Mouse (Mus musculus) T-helper 2 cell (primary cell): ENCODE results near the gene Zbtb24.

Experiments
- in situ Hi-C: fragments of 300-600 bp; cut with MboI, MseI; formaldehyde crosslinking; loops from one replicate; pipeline ENCODE4 v1.15.1; 2025; ENCODE audit warnings: high pct_unique_total_duplicates

Gene Zbtb24

GRCm38 (mm10) chr10:41464401-41464955, 14.3 kb downstream of the Zbtb24 start:
- in situ Hi-C loops: no loop called here

- in situ Hi-C loops: no loop called here
These were observed 17.1 kb downstream of the Zbtb24 start for GRCm38 (mm10) chr10:41467325-41467724.

DNA sequence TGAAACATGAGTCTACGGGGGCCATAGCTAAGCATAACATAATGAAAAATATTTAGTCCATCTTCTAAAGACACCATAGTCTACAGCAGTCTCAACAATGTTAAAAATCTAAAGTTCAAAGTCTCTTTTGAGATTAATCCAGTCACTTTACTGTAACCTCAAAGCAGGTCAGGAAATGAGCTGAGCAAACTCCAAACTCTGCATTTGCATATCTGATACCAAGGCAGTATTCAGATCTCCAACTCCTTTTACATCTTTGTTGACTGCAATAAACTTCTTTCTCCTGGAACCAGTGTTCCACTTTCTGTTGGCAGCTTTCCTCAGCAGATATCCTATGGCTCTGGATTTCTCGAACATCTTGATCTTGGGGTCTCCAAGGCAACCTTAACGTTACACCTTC, 20.5 kb downstream of the Zbtb24 start:
- in situ Hi-C loops: no loop called here

- in situ Hi-C loops: no loop called here
These were observed 22.4 kb downstream of the Zbtb24 start for GRCm38 (mm10) chr10:41472534-41472933.

DNA sequence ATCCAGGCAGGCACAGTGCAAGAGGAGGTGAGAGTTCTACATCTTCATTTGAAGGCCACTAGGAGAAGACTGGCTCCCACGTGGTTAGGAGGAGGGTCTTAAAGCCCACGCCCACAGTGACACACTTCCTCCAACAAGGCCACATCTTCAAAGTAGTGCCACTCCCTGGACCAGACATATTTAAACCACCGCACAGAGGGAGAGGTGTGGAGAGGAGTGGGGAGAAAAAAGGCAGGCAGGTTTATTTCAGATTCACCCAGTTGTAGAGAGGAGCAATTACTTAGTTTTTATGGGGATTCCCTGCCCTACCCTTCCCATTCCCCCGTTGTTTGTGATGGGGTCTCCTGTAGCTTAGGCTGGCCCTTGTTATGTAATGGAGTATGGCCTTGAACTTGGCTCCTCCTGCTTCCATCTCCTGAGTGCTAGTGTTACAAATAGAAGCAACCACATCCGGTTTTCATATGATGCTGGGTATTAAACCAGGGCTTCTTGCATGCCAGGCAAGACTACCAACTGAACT, 22.8 kb downstream of the Zbtb24 start:
- in situ Hi-C loops: no loop called here

DNA sequence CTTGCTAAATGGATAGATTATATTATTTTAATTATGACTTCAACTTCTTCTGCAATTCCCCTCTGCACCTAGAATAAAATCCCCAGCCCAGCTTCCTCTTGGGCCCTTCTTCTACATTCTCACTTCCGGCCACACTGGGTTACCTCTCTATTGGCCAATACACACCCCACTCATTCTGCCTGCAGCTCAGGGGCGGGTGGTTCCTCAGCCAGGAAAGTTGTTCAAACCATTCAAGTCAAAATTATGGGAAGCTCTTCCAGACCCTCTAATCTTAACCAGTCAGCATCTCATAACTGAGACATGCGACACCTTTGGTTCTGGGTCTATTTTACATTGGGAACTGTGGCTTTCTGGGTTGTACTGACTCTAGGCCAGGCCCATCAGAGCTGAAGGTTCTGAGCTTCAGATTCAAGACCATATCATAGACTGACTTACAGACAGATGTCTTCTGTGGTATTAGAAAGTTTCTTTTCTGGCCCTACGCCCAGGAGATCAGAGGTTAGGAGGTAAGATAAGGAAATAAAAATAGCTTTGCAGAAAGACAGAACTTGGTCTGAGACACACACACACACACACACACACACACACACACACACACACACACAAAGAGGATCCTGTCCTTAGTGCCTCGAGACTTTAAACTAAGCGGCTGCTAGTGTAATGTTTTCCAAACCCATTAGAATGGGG, 23.7 kb downstream of the Zbtb24 start:
- in situ Hi-C loops: no loop called here

- in situ Hi-C loops: loop anchor here (25.0 kb wide), 1 partner anchor 787 kb away; no protein-coding TSS in a partner anchor
These were observed 24.8 kb downstream of the Zbtb24 start for GRCm38 (mm10) chr10:41474981-41475391.

DNA sequence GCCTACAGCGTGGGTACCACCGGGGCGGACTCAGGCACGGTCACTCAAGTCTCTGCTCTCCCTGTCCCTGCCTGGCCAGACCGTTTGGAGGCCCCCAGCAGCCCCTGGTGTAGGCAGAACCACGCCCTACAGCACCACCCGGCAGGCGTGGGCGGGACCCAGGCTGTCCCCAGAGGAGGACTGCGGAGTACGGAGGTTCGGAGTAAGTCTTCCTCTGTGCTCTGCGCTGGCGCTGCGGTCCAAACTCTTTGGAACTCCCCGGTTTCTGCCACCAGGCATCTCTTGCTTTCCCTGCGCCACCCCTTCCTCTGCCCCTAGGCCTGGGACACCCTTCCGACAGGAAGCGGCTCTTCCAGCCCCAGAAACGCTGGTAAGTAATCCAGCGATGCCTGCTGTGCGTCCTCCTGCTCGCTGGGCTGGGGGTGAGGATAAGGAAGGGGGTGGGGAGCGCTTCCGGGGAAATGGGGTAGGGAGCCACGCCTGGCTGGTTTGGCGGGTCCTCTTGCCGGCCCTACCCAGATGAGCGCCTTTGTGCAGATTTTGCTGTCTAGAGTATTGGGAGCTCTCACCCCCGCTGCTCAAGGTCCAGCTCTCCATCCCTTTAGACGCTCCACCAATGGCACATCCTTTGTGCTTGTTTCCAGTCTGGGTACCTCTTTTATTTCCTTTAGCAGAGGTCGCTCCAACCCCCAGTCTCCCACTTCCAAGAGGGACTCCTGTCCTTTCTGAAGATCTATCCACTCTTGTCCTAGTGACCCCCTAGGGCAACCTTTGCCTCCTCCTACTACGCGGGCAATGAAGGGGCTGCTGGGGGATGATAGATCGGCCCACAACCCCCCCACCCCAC, 26.2 kb downstream of the Zbtb24 start, which contains the start of gene Mical1:
Gene Mical1, plus strand, starts transcription at position 144 of the 847 bp plus-strand sequence.
- in situ Hi-C loops: loop anchor here (25.0 kb wide), 1 partner anchor 786 kb away; no protein-coding TSS in a partner anchor

DNA sequence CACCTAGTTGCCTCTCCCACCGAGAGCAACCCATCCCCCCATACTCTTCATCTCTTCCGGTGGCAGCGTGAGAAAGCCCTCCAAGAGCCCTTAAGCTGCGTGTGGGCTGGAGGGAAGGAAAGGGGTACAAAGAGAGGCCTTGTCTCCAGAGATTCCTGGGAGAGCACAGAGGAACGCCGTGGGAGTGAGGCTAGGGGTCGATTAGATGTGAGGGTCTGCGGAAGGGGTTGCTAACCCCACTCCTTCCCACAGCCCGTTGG, 26.8 kb downstream of the Zbtb24 start:
- in situ Hi-C loops: loop anchor here (25.0 kb wide), 1 partner anchor 785 kb away; no protein-coding TSS in a partner anchor

DNA sequence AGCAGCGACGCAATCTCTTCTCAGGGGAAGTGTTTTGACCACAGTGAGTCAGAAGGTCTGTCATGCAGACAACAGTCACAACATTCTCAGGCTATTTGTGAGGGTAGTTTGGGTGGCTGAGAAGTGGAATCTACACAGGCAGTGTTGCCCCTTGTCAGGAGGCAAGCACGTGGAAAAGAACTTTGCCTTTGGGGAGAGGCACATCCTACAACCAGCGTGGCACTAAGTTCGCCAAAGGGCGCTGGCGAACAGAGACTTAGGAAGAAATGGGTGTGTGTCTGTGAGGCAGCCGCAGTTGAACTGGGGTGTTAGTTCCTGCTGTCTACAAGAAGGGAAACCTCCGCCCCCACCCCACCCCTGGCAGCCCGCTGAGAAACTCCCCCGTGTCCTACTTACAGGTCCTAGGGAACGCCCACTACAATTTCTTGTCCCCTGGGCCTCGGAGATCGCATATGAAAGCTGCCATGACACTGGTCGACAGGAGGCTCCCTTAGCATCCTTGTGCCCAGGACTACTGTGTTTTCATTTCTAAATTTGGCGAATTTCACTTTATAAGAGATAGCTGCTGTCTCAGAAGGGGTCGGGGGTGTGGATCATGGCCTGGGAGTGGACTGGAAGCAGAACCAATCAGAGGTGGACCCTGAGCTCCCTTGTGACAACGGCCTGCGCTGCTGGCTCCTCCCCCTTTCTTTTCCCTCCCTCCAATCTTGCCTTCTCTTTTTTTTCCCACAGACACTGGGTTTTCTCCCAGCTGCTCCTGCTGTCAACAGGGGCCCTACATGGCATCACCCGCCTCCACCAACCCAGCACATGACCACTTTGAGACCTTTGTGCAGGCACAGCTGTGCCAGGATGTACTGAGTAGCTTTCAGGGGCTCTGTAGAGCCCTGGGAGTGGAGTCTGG, 27.3 kb downstream of the Zbtb24 start:
- in situ Hi-C loops: loop anchor here (25.0 kb wide), 1 partner anchor 785 kb away; no protein-coding TSS in a partner anchor

- in situ Hi-C loops: loop anchor here (25.0 kb wide), 1 partner anchor 782 kb away; no protein-coding TSS in a partner anchor
These were observed 29.8 kb downstream of the Zbtb24 start for GRCm38 (mm10) chr10:41479961-41480360.

DNA sequence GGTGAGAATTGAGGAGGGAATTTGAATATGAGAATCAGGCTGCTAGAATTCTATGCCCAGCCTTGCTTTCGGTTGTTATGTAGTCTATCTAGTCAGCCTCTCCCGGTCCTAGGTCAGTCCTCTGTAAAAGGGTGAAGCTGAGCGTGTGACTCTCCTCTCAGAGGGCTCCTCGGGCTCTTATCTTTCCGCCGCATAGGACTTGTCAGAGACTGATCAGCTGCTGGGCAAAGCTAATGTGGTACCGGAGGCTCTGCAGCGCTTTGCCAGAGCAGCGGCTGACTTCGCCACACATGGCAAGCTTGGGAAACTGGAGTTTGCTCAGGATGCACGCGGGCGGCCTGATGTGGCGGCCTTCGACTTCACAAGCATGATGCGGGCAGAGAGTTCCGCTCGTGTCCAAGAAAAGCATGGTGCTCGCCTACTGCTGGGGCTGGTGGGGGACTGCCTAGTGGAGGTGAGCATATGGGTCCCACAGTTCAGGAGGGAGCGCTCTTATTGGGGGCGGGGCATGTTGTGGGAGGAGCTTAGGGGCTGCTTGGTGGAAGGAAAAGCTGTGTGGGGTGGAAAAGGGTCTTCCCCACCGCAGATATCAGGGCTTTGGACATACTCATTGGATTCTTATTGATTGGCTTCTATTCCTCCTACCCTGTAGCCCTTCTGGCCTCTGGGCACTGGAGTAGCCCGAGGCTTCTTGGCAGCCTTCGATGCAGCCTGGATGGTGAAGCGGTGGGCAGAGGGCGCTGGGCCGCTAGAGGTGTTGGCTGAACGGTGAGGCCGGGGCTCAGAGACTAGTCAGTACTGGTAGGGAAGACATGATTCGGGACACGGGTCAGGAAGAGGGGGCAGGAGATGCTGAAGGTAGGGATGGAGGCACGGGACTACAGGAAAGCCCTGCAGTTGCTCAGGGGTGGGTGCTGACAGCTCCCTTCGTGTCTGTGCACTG, 31.0 kb downstream of the Zbtb24 start:
- in situ Hi-C loops: loop anchor here (25.0 kb wide), 1 partner anchor 781 kb away; no protein-coding TSS in a partner anchor

DNA sequence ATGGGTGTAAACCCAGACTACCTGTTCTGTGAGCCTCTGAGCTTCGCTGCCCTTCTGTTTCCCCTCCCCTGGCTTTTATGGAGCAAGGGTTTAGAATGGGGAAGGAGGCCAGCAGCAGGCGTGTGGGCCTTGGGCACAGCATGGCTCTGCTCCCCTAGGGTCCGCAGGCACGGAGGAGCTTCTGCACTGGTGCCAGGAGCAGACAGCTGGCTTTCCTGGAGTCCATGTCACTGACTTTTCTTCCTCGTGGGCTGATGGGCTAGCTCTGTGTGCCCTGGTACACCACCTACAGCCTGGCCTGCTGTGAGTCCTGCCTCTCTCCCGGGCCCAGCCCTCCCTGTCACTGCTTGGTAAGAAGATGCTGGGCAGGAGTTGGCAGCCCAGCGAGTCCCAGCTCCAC, 32.3 kb downstream of the Zbtb24 start:
- in situ Hi-C loops: loop anchor here (25.0 kb wide), 1 partner anchor 780 kb away; no protein-coding TSS in a partner anchor

GRCm38 (mm10) chr10:41485778-41486177, 35.6 kb downstream of the Zbtb24 start:
- in situ Hi-C loops: loop anchor here (25.0 kb wide), 1 partner anchor 777 kb away; no protein-coding TSS in a partner anchor

DNA sequence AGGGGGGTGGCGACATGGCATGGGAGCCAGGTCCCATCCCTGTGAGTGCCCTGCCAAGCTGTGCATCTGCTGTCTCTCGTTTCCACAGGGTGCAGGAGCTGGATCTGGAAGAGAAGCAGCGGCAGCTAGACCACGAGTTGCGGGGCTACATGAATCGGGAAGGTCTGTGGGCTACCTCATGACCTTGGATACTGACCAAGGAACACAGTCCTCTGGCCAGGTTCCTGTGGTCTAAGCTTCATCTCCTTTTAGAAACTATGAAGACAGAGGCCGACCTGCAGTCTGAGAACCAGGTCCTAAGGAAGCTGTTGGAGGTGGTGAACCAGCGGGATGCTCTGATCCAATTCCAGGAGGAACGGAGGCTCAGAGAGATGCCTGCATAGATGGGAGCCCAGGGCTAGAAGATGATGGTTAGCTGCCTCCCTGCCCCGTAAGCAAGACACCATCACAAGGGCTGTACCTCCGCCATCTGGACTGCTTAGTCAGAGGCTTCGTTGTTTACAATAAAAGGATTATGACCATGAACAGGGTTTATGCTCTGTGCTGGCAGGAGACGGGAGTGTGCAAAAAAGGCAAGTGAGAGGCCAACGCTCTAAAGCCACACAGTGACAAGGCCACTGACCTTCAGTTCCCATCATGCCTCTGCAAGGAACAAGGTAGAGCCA, 36.5 kb downstream of the Zbtb24 start:
- in situ Hi-C loops: loop anchor here (25.0 kb wide), 1 partner anchor 776 kb away; no protein-coding TSS in a partner anchor

- in situ Hi-C loops: loop anchor here (25.0 kb wide), 1 partner anchor 773 kb away; no protein-coding TSS in a partner anchor
These were observed 38.7 kb downstream of the Zbtb24 start for GRCm38 (mm10) chr10:41488877-41489276.

- in situ Hi-C loops: loop anchor here (25.0 kb wide), 1 partner anchor 773 kb away; no protein-coding TSS in a partner anchor
These were observed 39.1 kb downstream of the Zbtb24 start for GRCm38 (mm10) chr10:41489294-41489693.

- in situ Hi-C loops: loop anchor here (25.0 kb wide), 1 partner anchor 772 kb away; no protein-coding TSS in a partner anchor
These were observed 39.7 kb downstream of the Zbtb24 start, which contains the start of the genes Smpd2 and Ppil6 for GRCm38 (mm10) chr10:41489708-41490517. Smpd2 (minus strand) TSS chr10:41490369. Ppil6 (plus strand) TSS chr10:41490439.
